Mouse (Mus musculus) erythroblast, embryonic 14.5 days (primary cell): ENCODE data around the gene Clcn7. TPM values are rescaled to one million over a fixed set of nuclear protein-coding genes. Genes with fewer than 3 reads are reported as not detected.
A peak's percentile ranks its signal among the peaks of the same experiment; 100 is the strongest.

Experiments used
- H3K27me3 ChIP-seq: 2 replicates; pipeline ENCODE4 v1.6.1; 2012; ENCODE audit warnings: inconsistent platforms; ENCODE audit not compliant: control insufficient read depth
- H3K36me3 ChIP-seq: 2 replicates; pipeline ENCODE4 v1.6.1; 2012; ENCODE audit warnings: mild to moderate bottlenecking, inconsistent platforms; ENCODE audit not compliant: control insufficient read depth
- H3K4me1 ChIP-seq: 2 replicates; pipeline ENCODE4 v1.6.1; 2012; ENCODE audit warnings: inconsistent platforms; ENCODE audit not compliant: control insufficient read depth
- H3K4me3 ChIP-seq: replicated peaks from 2 replicates; pipeline ENCODE3; 2012; ENCODE audit warnings: moderate library complexity, mild to moderate bottlenecking, inconsistent platforms
- H3K9me3 ChIP-seq: 2 replicates; pipeline ENCODE4 v1.6.1; 2012; ENCODE audit warnings: low read length, inconsistent platforms, mixed read lengths; ENCODE audit not compliant: control insufficient read depth
- GATA1 ChIP-seq: IDR thresholded peaks from 2 replicates; pipeline ENCODE4 v1.6.1; 2012; ENCODE audit warnings: low read length, inconsistent platforms, mixed read lengths
- TAL1 ChIP-seq: IDR thresholded peaks from 3 replicates; pipeline ENCODE4 v1.6.1; 2012; ENCODE audit warnings: low read length, inconsistent platforms, mixed read lengths
- polyA plus RNA-seq: library from polyadenylated mRNA; stranded (reverse); fragments of >175 nt; gene quantifications from 2 replicates; pipeline ENCODE4 v1.2.3, GENCODE M21; 2012

Gene Clcn7
- polyA plus RNA-seq, 1 experiment, result 2.0 TPM

- Histone ChIP-seq H3K36me3 (peaks cover 15% of the 10 kb centered on the region), H3K4me1 (peaks cover 63% of the 10 kb centered on the region)
Observed at GRCm38 (mm10) chr17:25187784-25188149, 54.6 kb downstream of the Clcn7 start.

GRCm38 (mm10) chr17:25188150-25189031 is 55.2 kb downstream of the Clcn7 start, which contains the start of gene Unkl:
TSS of gene Unkl (plus strand) at chr17:25188397.
- TF ChIP-seq GATA1 (no peak), TAL1 (no peak)

More at GRCm38 (mm10) chr17:25187784-25188149, 54.6 kb downstream of the Clcn7 start:
- Histone ChIP-seq H3K27me3 (peaks cover 6% of the 10 kb centered on the region), H3K4me3 (peak overlapping the region; percentile 84), H3K9me3 (no peaks in the 10 kb centered on the region)
- TF ChIP-seq TAL1 (no peak), GATA1 (no peak)

GRCm38 (mm10) chr17:25189091-25189490 is 55.9 kb downstream of the Clcn7 start:
- Histone ChIP-seq H3K4me3 (peak overlapping the region; percentile 84), H3K36me3 (peaks cover 26% of the 10 kb centered on the region), H3K9me3 (no peaks in the 10 kb centered on the region), H3K4me1 (peaks cover 50% of the 10 kb centered on the region), H3K27me3 (peaks cover 5% of the 10 kb centered on the region; the same call in 1 of the 2 replicates)
- no peak for TF ChIP-seq TAL1
- no peak for TF ChIP-seq GATA1

More at GRCm38 (mm10) chr17:25188150-25189031, 55.2 kb downstream of the Clcn7 start, which contains the start of gene Unkl:
- Histone ChIP-seq H3K36me3 (peaks cover 20% of the 10 kb centered on the region), H3K27me3 (peaks cover 5% of the 10 kb centered on the region; the same call in 1 of the 2 replicates), H3K9me3 (no peaks in the 10 kb centered on the region), H3K4me1 (peaks cover 57% of the 10 kb centered on the region), H3K4me3 (peak within 1 kb of the TSS; percentile 84)

GRCm38 (mm10) chr17:25202401-25202800 is 69.2 kb downstream of the Clcn7 start:
- Histone ChIP-seq H3K36me3 (peaks cover 49% of the 10 kb centered on the region), H3K9me3 (no peaks in the 10 kb centered on the region), H3K27me3 (no peaks in the 10 kb centered on the region), H3K4me3 (no peak overlapping the region), H3K4me1 (peaks cover 2% of the 10 kb centered on the region)
- TF ChIP-seq TAL1 (no peak), GATA1 (no peak)

GRCm38 (mm10) chr17:25210006-25210405 is 76.8 kb downstream of the Clcn7 start:
- no peak for TF ChIP-seq GATA1
- TF ChIP-seq TAL1, result no peak
- Histone ChIP-seq H3K4me3 (no peak overlapping the region), H3K27me3 (no peaks in the 10 kb centered on the region), H3K9me3 (no peaks in the 10 kb centered on the region), H3K36me3 (peaks cover 64% of the 10 kb centered on the region), H3K4me1 (no peaks in the 10 kb centered on the region)

GRCm38 (mm10) chr17:25210680-25211466 is 77.7 kb downstream of the Clcn7 start:
- Histone ChIP-seq H3K4me3 (no peak overlapping the region), H3K4me1 (no peaks in the 10 kb centered on the region; the same call in 1 of the 2 replicates), H3K27me3 (no peaks in the 10 kb centered on the region), H3K36me3 (peaks cover 63% of the 10 kb centered on the region), H3K9me3 (no peaks in the 10 kb centered on the region)
- TF ChIP-seq TAL1, result no peak
- no peak for TF ChIP-seq GATA1

- Histone ChIP-seq H3K9me3 (no peaks in the 10 kb centered on the region), H3K36me3 (peaks cover 67% of the 10 kb centered on the region), H3K4me3 (no peak overlapping the region), H3K27me3 (no peaks in the 10 kb centered on the region), H3K4me1 (no peaks in the 10 kb centered on the region; the same call in 1 of the 2 replicates)
- TF ChIP-seq GATA1 (no peak), TAL1 (no peak)
Observed at GRCm38 (mm10) chr17:25211705-25212104, 78.5 kb downstream of the Clcn7 start.

Other genes with a start within 250 kb of the Clcn7 start
- 7.5 and 12.0 TPM in 2 replicates for gene Nubp2, start 247.0 kb upstream of the Clcn7 start, polyA plus RNA-seq
- gene Spsb3, start 246.7 kb upstream of the Clcn7 start, polyA plus RNA-seq, result 9.2 and 10.3 TPM in 2 replicates
- 1.7 and 1.8 TPM in 2 replicates for gene Eme2, start 238.3 kb upstream of the Clcn7 start, polyA plus RNA-seq
- gene Mrps34, start 238.3 kb upstream of the Clcn7 start, polyA plus RNA-seq, result 6.4 and 7.5 TPM in 2 replicates
- gene Nme3, start 236.9 kb upstream of the Clcn7 start, polyA plus RNA-seq, result 14.9 and 16.7 TPM in 2 replicates
- 5.7 and 7.2 TPM in 2 replicates for gene Mapk8ip3, start 196.4 kb upstream of the Clcn7 start, polyA plus RNA-seq
- 0.83 and 1.0 TPM in 2 replicates for gene Jpt2, start 172.7 kb upstream of the Clcn7 start, polyA plus RNA-seq
- 1.1 and 1.5 TPM in 2 replicates for gene Cramp1l, start 117.6 kb upstream of the Clcn7 start, polyA plus RNA-seq
- 0.97 and 1.0 TPM in 2 replicates for gene Ift140, start 117.3 kb upstream of the Clcn7 start, polyA plus RNA-seq
- not detected in 2 replicates for gene Tmem204, start 49.8 kb upstream of the Clcn7 start, polyA plus RNA-seq
- 2.0 and 3.1 TPM in 2 replicates for gene Telo2, start 17.4 kb upstream of the Clcn7 start, polyA plus RNA-seq
- not detected in 2 replicates for gene Ptx4, start 12.6 kb upstream of the Clcn7 start, polyA plus RNA-seq
- not detected in 2 replicates for gene Ccdc154, start 29.1 kb downstream of the Clcn7 start, polyA plus RNA-seq
- gene Gm38655, start 42.1 kb downstream of the Clcn7 start, polyA plus RNA-seq, result not detected in 2 replicates
- 2.0 and 2.1 TPM in 2 replicates for gene BC003965, start 51.2 kb downstream of the Clcn7 start, polyA plus RNA-seq
- gene Unkl, start 55.0 kb downstream of the Clcn7 start, polyA plus RNA-seq, result 5.5 and 5.8 TPM in 2 replicates
- gene Gnptg, start 106.7 kb downstream of the Clcn7 start, polyA plus RNA-seq, result 1.3 and 2.1 TPM in 2 replicates
- 1.5 and 2.2 TPM in 2 replicates for gene Tsr3, start 106.8 kb downstream of the Clcn7 start, polyA plus RNA-seq
- not detected in 2 replicates for gene Baiap3, start 123.0 kb downstream of the Clcn7 start, polyA plus RNA-seq
- 19.3 and 26.5 TPM in 2 replicates for gene Ube2i, start 141.2 kb downstream of the Clcn7 start, polyA plus RNA-seq
- gene Prss34, start 165.0 kb downstream of the Clcn7 start, polyA plus RNA-seq, result 0.28 and 0.74 TPM in 2 replicates
- gene Prss28, start 175.3 kb downstream of the Clcn7 start, polyA plus RNA-seq, result 0.08 TPM in 1 of 2 replicates, not detected in the other
- not detected in 2 replicates for gene Prss29, start 185.3 kb downstream of the Clcn7 start, polyA plus RNA-seq
- gene Tpsab1, start 212.2 kb downstream of the Clcn7 start, polyA plus RNA-seq, result 0.04 TPM in 1 of 2 replicates, not detected in the other
- gene Tpsb2, start 232.9 kb downstream of the Clcn7 start, polyA plus RNA-seq, result 0.21 and 0.22 TPM in 2 replicates
- gene Tpsg1, start 235.9 kb downstream of the Clcn7 start, polyA plus RNA-seq, result not detected in 2 replicates